Mouse (Mus musculus) thymus, postnatal 14 days (tissue): ENCODE results near the gene Gm20737.
"Not testable (repeated sequence)": the region's sequence is repeated elsewhere in the genome, so short reads cannot be mapped to it uniquely, and the experiment has no call there.

ENCODE experiments used
- DNase-seq: peaks from one replicate; pipeline ENCODE4 v3.0.0; 2021

Gm20737 gene

DNA sequence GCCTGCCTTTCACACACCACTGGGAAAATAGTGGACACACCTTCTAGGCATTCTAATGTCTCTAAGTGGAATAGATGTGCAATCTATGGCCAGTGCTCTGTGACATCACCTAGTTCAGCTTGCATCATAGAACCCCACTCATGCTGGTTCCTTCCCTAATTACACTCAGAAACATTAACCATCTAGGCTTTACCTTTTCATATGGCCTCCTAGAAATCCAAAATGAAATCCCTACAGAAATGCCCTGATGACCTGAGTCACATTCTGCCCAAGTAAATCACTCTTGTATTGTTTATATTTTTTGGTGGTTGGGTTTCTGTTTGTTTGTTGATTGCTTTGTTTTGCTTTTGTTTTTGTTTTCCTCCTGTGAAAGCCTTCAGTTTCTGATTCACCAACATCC lies at the start of gene Gm20737:
Gm20737 (minus strand) TSS at position 101 of the 400 bp plus-strand sequence.
- not testable (repeated sequence) for DNase-seq

DNA sequence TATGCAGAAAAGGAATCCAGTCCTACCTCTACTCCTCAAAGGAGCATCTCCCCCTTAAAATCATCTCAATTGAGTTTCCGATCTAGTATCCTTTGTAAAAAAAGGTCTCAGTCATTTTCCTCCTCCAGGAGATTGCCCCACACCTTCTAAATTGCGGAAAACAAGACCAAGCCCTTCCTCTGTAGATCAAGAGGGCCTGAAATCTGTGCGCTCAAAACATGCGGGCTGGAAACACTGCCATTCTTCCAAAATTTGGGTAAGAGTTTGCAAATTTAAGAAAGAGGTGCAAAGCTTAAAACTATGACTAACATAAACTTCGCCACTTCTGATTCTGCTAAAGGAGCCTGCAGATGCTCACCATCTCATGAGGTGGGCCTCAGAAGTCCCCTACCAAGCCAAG lies 17.3 kb upstream of the Gm20737 start, which contains the start of gene Gm21775:
Gm21775 (plus strand) TSS at position 301 of the 400 bp plus-strand sequence.
- DNase-seq = not testable (repeated sequence)
